Mouse (Mus musculus) megakaryocyte, embryonic 14.5 days (primary cell): Measurements from ENCODE around the gene Gabpb2.

Source experiments
- FLI1 ChIP-seq: IDR thresholded peaks from 2 replicates; pipeline ENCODE4 v1.6.1; 2012; ENCODE audit warnings: low read length, inconsistent platforms, mixed read lengths
- GATA1 ChIP-seq: IDR thresholded peaks from 3 replicates; pipeline ENCODE4 v1.6.1; 2012; ENCODE audit warnings: mixed read lengths, low read length, inconsistent platforms, borderline replicate concordance

DNA sequence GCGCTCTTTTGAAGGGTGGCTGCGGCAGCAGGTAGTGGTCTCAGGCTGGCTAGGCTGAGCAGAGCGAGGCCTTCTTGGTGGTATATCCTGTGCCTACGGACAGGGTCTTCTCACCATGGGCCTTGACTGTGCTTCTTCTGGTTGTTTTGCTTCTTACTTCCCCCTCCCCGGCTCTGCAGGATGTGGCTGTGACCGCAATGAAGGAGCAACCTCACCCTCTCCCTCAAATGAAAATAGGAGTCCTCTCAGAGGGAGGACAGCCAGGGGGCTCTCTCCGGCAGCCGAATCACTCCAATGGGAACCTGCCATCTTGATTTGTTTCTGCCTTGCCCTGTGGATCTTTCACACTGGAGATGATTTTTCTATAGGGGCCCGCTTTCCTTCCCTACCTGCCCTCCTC lies 76.2 kb downstream of the Gabpb2 start:
- no peak for TF ChIP-seq GATA1
- TF ChIP-seq FLI1: no peak
